Mouse (Mus musculus) myocyte (in vitro differentiated cells): ENCODE measurements around the gene Ccdc40.
A peak's percentile ranks its signal among the peaks of the same experiment; 100 is the strongest.

ENCODE experiments used
- CEBPB ChIP-seq: IDR thresholded peaks from 2 replicates; pipeline ENCODE4 v1.6.1; 2011; ENCODE audit warnings: mild to moderate bottlenecking, moderate library complexity; ENCODE audit not compliant: poor library complexity, insufficient read depth, severe bottlenecking
- E2F4 ChIP-seq: IDR thresholded peaks from one replicate; pipeline ENCODE4 v1.6.1; 2011; ENCODE audit warnings: mild to moderate bottlenecking, control low read depth, moderate library complexity; ENCODE audit not compliant: insufficient read depth
- MYOD1 ChIP-seq, 3 experiments: IDR thresholded peaks; one replicate each; pipeline ENCODE4 v1.6.1; 2011; ENCODE audit warnings: control low read depth in 2 of 3, low read depth in 2 of 3, mild to moderate bottlenecking in 2 of 3, moderate library complexity in 1 of 3; ENCODE audit not compliant: insufficient read length in 2 of 3, control insufficient read depth in 1 of 3
- MYOG ChIP-seq, 3 experiments: IDR thresholded peaks; one replicate each; pipeline ENCODE4 v1.6.1; 2011; ENCODE audit warnings: control low read depth in 2 of 3, low read depth in 2 of 3, mild to moderate bottlenecking in 2 of 3; ENCODE audit not compliant: insufficient read length in 2 of 3, control insufficient read depth in 1 of 3, insufficient read depth in 1 of 3
- POLR2A ChIP-seq: IDR thresholded peaks from one replicate; pipeline ENCODE4 v1.6.1; 2011; ENCODE audit warnings: low read depth, mild to moderate bottlenecking, control low read depth, moderate library complexity; ENCODE audit not compliant: insufficient read length
- POLR2AphosphoS2 ChIP-seq: IDR thresholded peaks from one replicate; pipeline ENCODE4 v1.6.1; 2011; ENCODE audit warnings: low read depth, control low read depth; ENCODE audit not compliant: insufficient read length
- REST ChIP-seq: IDR thresholded peaks from one replicate; pipeline ENCODE4 v1.6.1; 2011; ENCODE audit warnings: mild to moderate bottlenecking, control low read depth, moderate library complexity; ENCODE audit not compliant: insufficient read depth, insufficient read length
- SRF ChIP-seq: IDR thresholded peaks from one replicate; pipeline ENCODE4 v1.6.1; 2011; ENCODE audit warnings: low read depth; ENCODE audit not compliant: control insufficient read depth, insufficient read length

DNA sequence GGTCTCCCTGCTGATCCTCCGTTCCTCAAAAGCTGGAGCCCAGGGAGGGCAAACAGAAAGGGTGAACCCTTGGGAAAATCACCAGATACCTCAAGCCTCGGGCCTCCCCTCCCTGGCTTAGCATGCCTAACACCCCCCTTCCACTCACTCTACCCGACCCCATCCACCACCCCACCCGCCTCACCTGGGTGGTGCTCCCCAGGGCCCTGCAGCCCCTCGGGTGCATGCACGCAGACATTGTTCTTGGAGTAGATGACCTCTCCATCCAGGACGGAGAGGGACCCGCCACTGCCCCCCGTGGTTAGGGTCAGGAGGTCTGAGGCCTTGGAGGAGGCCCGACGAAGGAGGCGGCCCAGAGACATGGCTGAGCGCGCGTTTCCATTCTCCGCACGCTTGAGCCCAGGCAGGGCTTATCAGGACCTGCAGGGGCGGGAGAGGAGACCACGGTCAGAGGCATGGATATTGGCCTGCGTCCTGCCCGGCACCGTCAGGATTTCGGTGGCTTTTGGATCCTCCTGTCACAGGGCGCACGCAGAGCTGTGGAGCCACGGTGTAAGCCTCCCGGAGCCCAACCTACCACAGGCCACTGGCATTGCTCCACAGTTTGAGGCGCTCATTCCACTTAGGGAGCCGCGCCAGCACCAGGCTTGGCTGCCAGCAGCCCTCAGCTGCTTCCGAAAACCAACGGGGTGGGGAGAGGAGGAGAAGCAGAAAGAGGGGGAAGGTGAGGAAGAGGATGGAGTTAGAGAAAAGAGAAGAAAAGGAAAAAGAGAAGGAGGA, 17.9 kb upstream of the Ccdc40 start:
- TF ChIP-seq E2F4 (no peak), POLR2A (no peak), MYOG (IDR thresholded peaks at IDR 0.05; ENCODE audit: control insufficient read depth in 1 of 3, insufficient read depth in 1 of 3, insufficient read length in 2 of 3, low read depth in 2 of 3) (peak in 2 of 3 experiments; percentile 39 to 79), SRF (no peak), MYOD1 (IDR thresholded peaks at IDR 0.05; ENCODE audit: control insufficient read depth in 1 of 3, insufficient read length in 2 of 3, low read depth in 2 of 3) (peak in 2 of 3 experiments; percentile 41 to 47), REST (no peak), POLR2AphosphoS2 (no peak), CEBPB (no peak)
